Mouse (Mus musculus) cerebellum, adult 2 months (tissue): ENCODE data around the gene Clps.

ENCODE experiments used
- CTCF ChIP-seq: fragments of 200-500 bp; IDR thresholded peaks from 2 replicates; pipeline ENCODE4 v1.5.1; 2011; ENCODE audit warnings: low read depth, mild to moderate bottlenecking, control low read depth, low read length, moderate library complexity, borderline replicate concordance; ENCODE audit not compliant: insufficient read depth
- POLR2A ChIP-seq: fragments of 200-500 bp; IDR thresholded peaks from 2 replicates; pipeline ENCODE4 v1.6.1; 2011; ENCODE audit warnings: low read length, control low read depth, borderline replicate concordance; ENCODE audit not compliant: insufficient read depth

GRCm38 (mm10) chr17:28523355-28524008 lies 37.1 kb downstream of the Clps start:
- TF ChIP-seq CTCF: no peak
- no peak for TF ChIP-seq POLR2A
